Mouse (Mus musculus): ENCODE data around the gene Nr4a1. TPM values are rescaled to one million over a fixed set of nuclear protein-coding genes. Genes with fewer than 3 reads are reported as not detected.

Nr4a1 gene
- total RNA-seq (2023) = 100 to 1,000 TPM; 248 to 368 TPM

DNA sequence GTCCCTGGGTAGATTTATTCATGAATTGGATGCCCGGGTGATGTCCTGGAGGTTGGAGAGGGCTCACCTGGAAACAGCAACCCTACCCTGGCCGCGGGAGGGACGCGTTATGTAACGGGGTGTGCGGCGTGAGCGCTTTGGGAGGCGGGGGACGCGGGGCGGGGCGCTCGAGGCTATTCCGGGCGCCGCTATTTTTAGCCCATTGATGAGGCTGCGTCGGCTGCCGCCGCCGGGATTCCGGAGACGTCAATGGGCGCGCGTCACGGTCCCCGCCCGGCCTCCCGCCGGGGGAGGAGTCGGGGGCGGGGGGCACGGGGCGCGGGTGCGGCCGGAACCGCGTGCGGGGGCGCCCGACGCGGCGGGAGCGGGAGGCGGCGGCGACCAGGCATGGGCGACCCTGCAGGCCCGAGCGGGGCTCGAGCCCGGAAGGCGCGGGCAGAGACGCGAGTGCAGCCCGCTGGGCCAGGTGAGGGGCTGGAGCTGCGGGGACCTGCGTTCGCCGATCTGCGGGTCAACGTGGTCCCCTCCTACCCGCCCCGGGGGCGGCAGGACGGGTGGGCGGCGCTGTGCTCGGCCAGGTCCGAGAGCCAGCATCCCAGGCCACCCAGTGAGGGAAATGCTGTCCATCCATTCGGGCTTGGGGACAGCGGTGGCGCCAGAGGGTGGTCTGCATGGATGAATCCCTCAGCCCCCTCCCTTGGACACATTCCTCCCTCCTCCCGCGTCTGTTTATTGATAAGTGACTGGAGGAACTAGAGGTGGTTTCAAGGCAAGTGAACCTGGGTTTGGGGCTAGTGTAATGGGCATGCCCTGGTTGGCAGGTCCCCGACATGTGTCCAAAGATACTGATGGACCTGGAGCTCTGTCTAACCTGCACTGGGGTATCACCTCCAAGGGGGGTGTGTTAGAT is at the start of gene Nr4a1:
Gene Nr4a1 (plus strand): TSS at position 384 of the 910 bp plus-strand sequence.

GRCm38 (mm10) chr15:101224006-101224906 is 29.8 kb upstream of the Nr4a1 start, which contains the start of gene Grasp:
Gene Grasp (plus strand): TSS chr15:101224188.

GRCm38 (mm10) chr15:101283911-101284750 is 30.1 kb downstream of the Nr4a1 start, which contains the start of gene Atg101:
Gene Atg101 (plus strand): TSS chr15:101284272.

DNA sequence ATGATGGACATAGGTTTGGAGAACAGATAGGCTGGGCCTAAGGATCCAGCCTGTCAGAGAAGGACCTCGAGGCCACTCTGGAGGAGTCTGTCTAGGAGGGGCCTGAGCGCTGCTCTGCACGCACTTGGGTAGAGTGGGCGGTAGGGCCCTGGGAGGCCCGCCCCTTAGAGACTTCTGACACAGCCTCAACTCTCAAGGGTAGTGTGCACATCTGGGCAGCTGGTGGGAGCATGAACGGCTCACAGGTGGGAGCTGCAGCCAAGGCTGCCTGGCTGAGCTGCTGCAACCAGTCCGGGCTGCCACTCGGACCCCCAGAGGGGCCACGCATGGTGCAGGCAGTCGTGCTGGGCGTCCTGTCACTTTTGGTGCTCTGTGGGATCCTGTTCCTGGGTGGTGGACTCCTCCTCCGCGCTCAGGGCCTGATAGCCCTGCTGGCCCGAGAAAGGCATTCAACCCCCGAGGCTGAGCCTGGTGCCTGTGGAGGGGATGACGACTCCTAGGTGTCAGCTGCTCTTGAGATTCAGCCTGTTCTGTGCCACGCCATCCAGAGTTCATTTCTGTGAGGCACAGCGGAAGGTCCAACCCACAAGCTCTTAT is 39.1 kb downstream of the Nr4a1 start, which contains the start of gene 6030408B16Rik:
Gene 6030408B16Rik (plus strand): TSS at position 188 of the 597 bp plus-strand sequence.

Other genes with a start within 250 kb of the Nr4a1 start
- gene Gm47841, start 206.9 kb upstream of the Nr4a1 start, total RNA-seq (2023) = not detected
- not detected for gene Fignl2, start 175.7 kb upstream of the Nr4a1 start, total RNA-seq (2023)
- not detected for gene Ankrd33, start 138.5 kb upstream of the Nr4a1 start, total RNA-seq (2023)
- gene Acvrl1, start 125.7 kb upstream of the Nr4a1 start, total RNA-seq (2023) = 1 to 10 TPM in 1 of 2 experiments, under 1 TPM in 1; 0.99 to 2.0 TPM
- gene Acvr1b, start 80.2 kb upstream of the Nr4a1 start, total RNA-seq (2023) = 10 to 100 TPM; 22.8 to 30.3 TPM
- 10 to 100 TPM in 1 of 2 experiments, 1 to 10 TPM in 1; 5.9 to 13.9 TPM for gene Grasp, start 30.1 kb upstream of the Nr4a1 start, total RNA-seq (2023)
- gene Atg101, start 30.0 kb downstream of the Nr4a1 start, total RNA-seq (2023) = 10 to 100 TPM; 75.5 to 76.0 TPM
- 1 to 10 TPM in 1 of 2 experiments, not detected in 1; 1.0 TPM for gene 6030408B16Rik, start 38.9 kb downstream of the Nr4a1 start, total RNA-seq (2023)
- gene Krt80, start 115.9 kb downstream of the Nr4a1 start, total RNA-seq (2023) = not detected
- not detected for gene Krt7, start 156.8 kb downstream of the Nr4a1 start, total RNA-seq (2023)
- not detected for gene Krt87, start 184.5 kb downstream of the Nr4a1 start, total RNA-seq (2023)
- gene Krt88, start 193.5 kb downstream of the Nr4a1 start, total RNA-seq (2023) = not detected
- gene Krt81, start 209.5 kb downstream of the Nr4a1 start, total RNA-seq (2023) = not detected
- not detected for gene Krt86, start 219.2 kb downstream of the Nr4a1 start, total RNA-seq (2023)
- not detected for gene Krt83, start 237.2 kb downstream of the Nr4a1 start, total RNA-seq (2023)